Mouse (Mus musculus): ENCODE results near the gene Cacna1c.

DNA sequence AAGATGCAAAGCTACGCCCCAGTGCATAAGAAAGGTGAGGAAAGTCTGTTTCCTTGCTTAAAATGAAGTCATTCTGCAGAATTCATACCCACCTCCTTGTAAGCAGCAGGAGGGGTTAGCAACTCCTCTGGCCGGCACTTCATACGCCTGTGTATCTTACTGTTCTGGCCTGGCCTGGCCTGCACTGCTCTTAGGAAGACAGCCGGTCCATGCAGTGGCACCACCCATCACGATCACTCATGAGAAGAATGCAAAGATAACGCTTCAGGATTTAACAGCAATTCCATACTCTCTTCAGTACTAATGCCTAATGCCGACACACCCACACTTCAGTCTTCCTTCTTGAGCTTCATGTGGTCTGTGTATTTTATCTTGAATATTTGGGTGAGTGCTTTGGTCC lies 8.1 kb upstream of the Cacna1c start:
- TF ChIP-seq POLR2A (IDR thresholded peaks at IDR 0.05; ENCODE audit: insufficient read depth, low read length): no peak
- no peak for TF ChIP-seq CTCF (IDR thresholded peaks at IDR 0.05; ENCODE audit: low read depth, low read length)

All from ES-Bruce4 (cell line).